Mouse (Mus musculus) c-Kit-positive CD71-negative TER-119-negative erythroid progenitor cells, embryonic 14.5 days (primary cell): ENCODE data around the gene Mamstr.
A peak's percentile ranks its signal among the peaks of the same experiment; 100 is the strongest.

ENCODE experiments used
- DNase-seq: peaks from one replicate; pipeline ENCODE4 v3.0.0-alpha.2; 2013; ENCODE audit warnings: low read depth

Mamstr gene

GRCm38 (mm10) chr7:45628364-45629294 lies 11.1 kb upstream of the Mamstr start:
- DNase-seq: peak; percentile 83

- no peak for DNase-seq
These were observed 9.5 kb upstream of the Mamstr start for GRCm38 (mm10) chr7:45630064-45630907.

GRCm38 (mm10) chr7:45632499-45632898 lies 7.3 kb upstream of the Mamstr start:
- no peak for DNase-seq

- DNase-seq: peak; percentile 50
These were observed 4.7 kb upstream of the Mamstr start for GRCm38 (mm10) chr7:45634946-45635681.

- no peak for DNase-seq
These were observed 3.8 kb upstream of the Mamstr start for GRCm38 (mm10) chr7:45635711-45636688.

GRCm38 (mm10) chr7:45637710-45638109 lies 2.1 kb upstream of the Mamstr start:
- DNase-seq: no peak

GRCm38 (mm10) chr7:45638623-45639401 lies 965 bp upstream of the Mamstr start:
- DNase-seq: no peak

GRCm38 (mm10) chr7:45640191-45640957 lies 597 bp downstream of the Mamstr start:
- DNase-seq: no peak

GRCm38 (mm10) chr7:45641391-45642040 lies 1.7 kb downstream of the Mamstr start:
- DNase-seq: no peak

GRCm38 (mm10) chr7:45642083-45642482 lies 2.3 kb downstream of the Mamstr start:
- no peak for DNase-seq

GRCm38 (mm10) chr7:45642503-45643255 lies 2.9 kb downstream of the Mamstr start:
- DNase-seq: no peak

GRCm38 (mm10) chr7:45643441-45644178 lies 3.8 kb downstream of the Mamstr start:
- peak; percentile 91 for DNase-seq

GRCm38 (mm10) chr7:45644183-45644582 lies 4.4 kb downstream of the Mamstr start:
- no peak for DNase-seq

- no peak for DNase-seq
These were observed 5.3 kb downstream of the Mamstr start for GRCm38 (mm10) chr7:45644872-45645590.

GRCm38 (mm10) chr7:45645591-45645971 lies 5.8 kb downstream of the Mamstr start:
- no peak for DNase-seq

GRCm38 (mm10) chr7:45646671-45647070 lies 6.9 kb downstream of the Mamstr start:
- no peak for DNase-seq

GRCm38 (mm10) chr7:45649351-45649750 lies 9.6 kb downstream of the Mamstr start:
- no peak for DNase-seq
